Mouse (Mus musculus) liver, embryonic 14.5 days (tissue): Measurements from ENCODE around the gene Myo18a. TPM values are rescaled to one million over a fixed set of nuclear protein-coding genes. Genes with fewer than 3 reads are reported as not detected.

Experiments used
- ATAC-seq: fragments of 200-750 bp; cut with Nextera tagmentation; 2 replicates; pipeline ENCODE4 v1.8.0; 2017; ENCODE audit warnings: moderate number of reproducible peaks, mild to moderate bottlenecking, moderate library complexity; ENCODE audit not compliant: insufficient read depth
- DNase-seq, 3 experiments: peaks; one replicate each; pipeline ENCODE4 v3.0.0-alpha.2; 2012 to 2013; ENCODE audit warnings: low read depth in 3 of 3, low spot score in 3 of 3
- H3K27ac ChIP-seq: fragments of 300-500 bp; sonication (generic); 2 replicates; pipeline ENCODE4 v1.5.1; 2014; ENCODE audit warnings: moderate library complexity, mild to moderate bottlenecking, control low read depth, inconsistent platforms
- H3K27me3 ChIP-seq: fragments of 300-500 bp; sonication (generic); 2 replicates; pipeline ENCODE4 v1.6.1; 2014; ENCODE audit warnings: mild to moderate bottlenecking, low read length, moderate library complexity; ENCODE audit not compliant: control insufficient read depth, insufficient read depth
- H3K36me3 ChIP-seq: fragments of 300-500 bp; sonication (generic); replicated peaks from 2 replicates; pipeline ENCODE4 v1.6.1; 2014; ENCODE audit warnings: low read depth; ENCODE audit not compliant: control insufficient read depth, insufficient read depth
- H3K4me1 ChIP-seq, 2 experiments: fragments of 200-500 bp in 1 of 2; fragments of 300-500 bp in 1 of 2; sonication (generic) in 1 of 2; replicated peaks; 2 replicates each; pipeline ENCODE4 v1.6.1; 2012 to 2014; ENCODE audit warnings: antibody characterized with exemption in 1 of 2, inconsistent platforms in 1 of 2, low read length in 1 of 2; ENCODE audit not compliant: control insufficient read depth in 2 of 2, insufficient read depth in 2 of 2
- H3K4me2 ChIP-seq: fragments of 300-500 bp; sonication (generic); 2 replicates; pipeline ENCODE4 v1.6.1; 2014; ENCODE audit warnings: low read depth, mild to moderate bottlenecking, control low read depth, moderate library complexity
- H3K4me3 ChIP-seq, 2 experiments: fragments of 200-500 bp in 1 of 2; fragments of 300-500 bp in 1 of 2; sonication (generic) in 1 of 2; 2 replicates each; pipeline ENCODE4 v1.5.1; 2012 to 2014; ENCODE audit warnings: low read depth in 2 of 2, low read length in 2 of 2, mild to moderate bottlenecking in 2 of 2, control low read depth in 1 of 2, inconsistent platforms in 1 of 2, moderate library complexity in 1 of 2; ENCODE audit not compliant: insufficient read depth in 1 of 2
- H3K9ac ChIP-seq: fragments of 300-500 bp; sonication (generic); replicated peaks from 2 replicates; pipeline ENCODE4 v1.6.1; 2014; ENCODE audit warnings: mild to moderate bottlenecking, control low read depth, moderate library complexity
- H3K9me3 ChIP-seq: fragments of 300-500 bp; sonication (generic); 2 replicates; pipeline ENCODE4 v1.6.1; 2016; ENCODE audit warnings: low read length, mixed read lengths; ENCODE audit not compliant: control insufficient read depth
- CTCF ChIP-seq: IDR thresholded peaks from 2 replicates; pipeline ENCODE4 v1.5.1; 2016; ENCODE audit warnings: antibody characterized with exemption, low read depth, control low read depth
- EP300 ChIP-seq: IDR thresholded peaks from 2 replicates; pipeline ENCODE4 v1.6.1; 2016; ENCODE audit warnings: antibody characterized with exemption, low read depth
- WGBS: fragments of 180-500 bp; shearing (Covaris S2); extraction: QIAGEN DNeasy Blood & Tissue Kit; methylation state at CpG from one replicate; pipeline ENCODE4 v1.1.7; 2014; ENCODE audit not compliant: insufficient replicate concordance; 5-methylcytosine and 5-hydroxymethylcytosine counted together
- polyA plus RNA-seq, 2 experiments: library from polyadenylated mRNA; depleted of rRNA in 1 of 2; stranded (reverse) in 1 of 2; unstranded in 1 of 2; fragments of >200 nt; fragmentation: Nextera tagmentation in 1 of 2; extraction: Ambion mirVana in 1 of 2; gene quantifications; 2 replicates each; pipeline versions ENCODE4 v1.2.1 to v1.2.3; 2012 to 2014

Myo18a gene
- polyA plus RNA-seq, 2 experiments, result 13.5 to 15.4 TPM

DNA sequence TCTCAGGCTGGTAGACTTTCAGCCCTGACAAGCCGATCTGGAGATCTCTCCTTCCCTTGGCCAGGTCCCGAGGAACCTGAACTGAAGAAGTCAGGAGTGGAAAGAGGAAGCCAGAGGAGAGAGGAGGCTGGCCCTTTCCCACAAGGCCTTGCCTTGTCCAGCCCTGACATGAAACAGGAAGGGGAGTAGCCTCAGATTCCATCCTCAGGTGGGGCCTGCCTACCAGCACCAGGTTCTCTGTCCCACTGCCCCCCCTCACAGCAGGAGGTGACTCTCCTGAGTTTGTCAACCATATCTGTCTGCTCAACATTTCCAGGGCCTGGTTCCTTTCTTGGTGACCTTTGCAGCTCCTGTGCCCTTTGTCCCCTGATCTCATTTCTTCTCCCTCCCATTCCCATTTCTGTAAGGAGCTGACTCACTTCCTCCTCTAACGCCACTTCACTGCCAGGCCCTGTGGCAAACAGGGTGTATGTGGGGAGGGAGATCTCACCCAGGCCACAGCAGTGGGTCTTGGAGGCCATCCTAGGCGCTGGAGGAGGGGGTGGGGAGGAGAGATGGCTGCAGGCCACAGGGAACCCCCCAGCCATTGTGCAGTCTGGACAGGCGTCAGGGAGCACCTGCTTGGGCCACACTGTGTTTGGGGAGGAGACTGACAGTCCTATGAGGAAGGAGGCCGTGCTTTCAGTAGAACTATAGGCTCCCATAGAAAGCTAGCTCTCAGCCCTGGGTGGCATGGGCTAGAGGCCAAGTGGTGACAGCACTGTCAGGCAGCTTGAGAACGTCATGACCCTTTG is 22.9 kb downstream of the Myo18a start:
- Histone ChIP-seq H3K4me3 (peak overlapping the region in 1 of 2 experiments; percentile 45; a peak in 1 of 4 replicates), H3K9me3 (no peaks in the 10 kb centered on the region), H3K9ac (peak overlapping the region; percentile 78), H3K27me3 (no peaks in the 10 kb centered on the region), H3K27ac (peak overlapping the region; percentile 94), H3K4me1 (peaks cover 64 to 82% of the 10 kb centered on the region in 2 experiments), H3K4me2 (peak overlapping the region; percentile 74), H3K36me3 (peaks cover 2% of the 10 kb centered on the region; the same call in 1 of the 2 replicates)
- WGBS, result 18% methylated on average over 7 of the region's 7 CpGs
- ATAC-seq (no peak), DNase-seq (no peak)
- 0 out of 2 replicates have a peak, but pooled peaks have one; percentile 19 for TF ChIP-seq EP300
- TF ChIP-seq CTCF, result no peak

- no peak within 1 kb of the TSS for H3K4me2 ChIP-seq
- TF ChIP-seq EP300 (no peak), CTCF (no peak)
- H3K9ac ChIP-seq, result no peak within 1 kb of the TSS
- no peak within 1 kb of the TSS for H3K4me3 ChIP-seq
- no peaks in the 10 kb centered on the region for H3K27me3 ChIP-seq
- H3K9me3 ChIP-seq, result no peaks in the 10 kb centered on the region
- peak within 1 kb of the TSS; percentile 94 for H3K27ac ChIP-seq
- WGBS, result 24% methylated on average over 5 of the region's 5 CpGs
- DNase-seq, result no peak
- ATAC-seq, result no peak
- H3K36me3 ChIP-seq, result no peaks in the 10 kb centered on the region
- peaks cover 69 to 86% of the 10 kb centered on the region in 2 experiments for H3K4me1 ChIP-seq
Observed at GRCm38 (mm10) chr11:77787707-77788106, 24.7 kb downstream of the Myo18a start, which contains the start of gene Gm10277. Gm10277 (minus strand) TSS chr11:77787747.

GRCm38 (mm10) chr11:77789512-77789911 is 26.5 kb downstream of the Myo18a start:
- H3K9me3 ChIP-seq, result no peaks in the 10 kb centered on the region
- H3K4me3 ChIP-seq, result no peak overlapping the region
- DNase-seq (no peak), ATAC-seq (no peak)
- H3K4me1 ChIP-seq, result peaks cover 55 to 74% of the 10 kb centered on the region in 2 experiments
- no peaks in the 10 kb centered on the region for H3K27me3 ChIP-seq
- H3K27ac ChIP-seq, result no peak overlapping the region
- H3K9ac ChIP-seq, result no peak overlapping the region
- WGBS, result 84% methylated on average over 5 of the region's 5 CpGs
- no peak for TF ChIP-seq EP300
- no peak for TF ChIP-seq CTCF
- no peaks in the 10 kb centered on the region for H3K36me3 ChIP-seq
- H3K4me2 ChIP-seq, result no peak overlapping the region

GRCm38 (mm10) chr11:77790286-77790685 is 27.2 kb downstream of the Myo18a start:
- Histone ChIP-seq H3K4me3 (no peak overlapping the region), H3K4me1 (peaks cover 48 to 66% of the 10 kb centered on the region in 2 experiments), H3K36me3 (no peaks in the 10 kb centered on the region), H3K9me3 (no peaks in the 10 kb centered on the region), H3K27me3 (no peaks in the 10 kb centered on the region), H3K4me2 (peak overlapping the region; percentile 43), H3K9ac (peak overlapping the region; percentile 49), H3K27ac (peak overlapping the region; percentile 75)
- WGBS, result 14% methylated on average over 9 of the region's 9 CpGs
- DNase-seq, result no peak
- TF ChIP-seq EP300 (no peak), CTCF (no peak)
- ATAC-seq, result no peak

DNA sequence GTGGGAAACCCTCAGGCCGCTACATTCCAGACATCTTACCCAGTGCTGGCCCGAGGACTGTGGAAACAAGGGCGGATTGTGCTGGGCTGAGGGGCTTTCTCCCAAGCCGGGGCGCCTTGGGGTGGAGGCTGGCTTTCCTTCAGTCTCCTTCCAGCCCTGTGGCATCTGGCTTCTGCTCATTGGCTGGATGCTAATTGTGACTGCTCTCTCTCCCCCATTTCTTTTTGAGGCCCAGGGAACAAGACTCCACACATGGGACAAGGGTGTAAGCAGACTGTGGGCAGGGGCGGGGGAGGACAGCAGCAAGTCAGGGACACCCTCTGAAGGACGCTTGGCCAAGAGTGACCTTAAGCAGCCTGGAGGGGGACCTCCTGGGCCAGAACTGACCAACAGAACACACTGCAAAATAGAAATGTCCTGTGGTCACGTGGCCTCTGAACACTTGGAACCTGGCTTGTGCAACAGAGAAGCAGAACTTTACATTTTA is 28.2 kb downstream of the Myo18a start:
- H3K27ac ChIP-seq, result peak overlapping the region; percentile 30
- DNase-seq (no peak), ATAC-seq (peak; percentile 11; the same call in 1 of the 2 replicates)
- H3K9me3 ChIP-seq, result no peaks in the 10 kb centered on the region
- TF ChIP-seq EP300, result no peak
- no peak for TF ChIP-seq CTCF
- H3K9ac ChIP-seq, result peak overlapping the region; percentile 49
- H3K27me3 ChIP-seq, result no peaks in the 10 kb centered on the region
- H3K36me3 ChIP-seq, result no peaks in the 10 kb centered on the region
- 32% methylated on average over 8 of the region's 8 CpGs for whole genome bisulfite sequencing
- peaks cover 38 to 56% of the 10 kb centered on the region in 2 experiments for H3K4me1 ChIP-seq
- H3K4me2 ChIP-seq, result peak overlapping the region; percentile 49
- no peak overlapping the region for H3K4me3 ChIP-seq
